Mouse (Mus musculus) testis, postnatal 14 days (tissue): ENCODE data around the gene Zbtb40.
A peak's percentile ranks its signal among the peaks of the same experiment; 100 is the strongest.

ENCODE experiments used
- DNase-seq: peaks from one replicate; pipeline ENCODE4 v3.0.0; 2021; ENCODE audit warnings: low spot score

Zbtb40 gene

DNA sequence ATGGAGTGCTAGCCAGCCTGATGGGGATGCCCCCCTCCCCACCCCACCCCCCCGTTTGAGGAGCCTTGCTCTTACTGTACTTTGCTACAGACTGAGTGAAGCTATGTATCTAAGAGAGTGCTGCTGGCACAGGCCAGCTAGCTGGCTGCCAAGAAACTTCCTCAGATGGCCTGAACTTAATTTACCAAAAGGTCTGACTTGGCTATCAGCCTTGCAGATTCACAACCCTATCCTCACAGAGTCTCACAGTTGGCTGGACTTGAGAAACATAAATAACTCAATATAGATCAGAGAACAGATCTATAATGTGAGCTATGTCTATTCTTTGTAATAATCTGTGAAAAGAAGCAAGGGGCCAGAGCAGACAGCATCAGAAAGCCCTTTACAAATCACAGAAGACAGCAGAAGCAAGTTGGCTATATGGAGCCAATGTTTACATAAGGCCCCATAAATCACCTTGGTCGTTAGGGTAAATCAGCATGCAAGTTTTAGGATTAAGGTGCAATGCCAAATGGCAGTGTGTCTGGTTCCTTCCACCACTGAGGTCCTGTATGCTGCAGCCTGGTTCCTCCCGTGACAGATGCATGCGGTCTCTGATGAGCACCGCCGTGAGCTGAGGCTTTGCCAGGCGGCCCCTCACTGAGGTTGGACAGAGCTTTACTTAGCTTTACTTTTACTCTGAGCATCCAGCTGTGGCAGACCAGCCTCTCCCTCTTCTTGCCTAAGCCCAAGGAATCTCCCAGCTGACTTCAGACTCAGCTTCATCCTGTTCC, 15.3 kb downstream of the Zbtb40 start:
- DNase-seq = no peak

DNA sequence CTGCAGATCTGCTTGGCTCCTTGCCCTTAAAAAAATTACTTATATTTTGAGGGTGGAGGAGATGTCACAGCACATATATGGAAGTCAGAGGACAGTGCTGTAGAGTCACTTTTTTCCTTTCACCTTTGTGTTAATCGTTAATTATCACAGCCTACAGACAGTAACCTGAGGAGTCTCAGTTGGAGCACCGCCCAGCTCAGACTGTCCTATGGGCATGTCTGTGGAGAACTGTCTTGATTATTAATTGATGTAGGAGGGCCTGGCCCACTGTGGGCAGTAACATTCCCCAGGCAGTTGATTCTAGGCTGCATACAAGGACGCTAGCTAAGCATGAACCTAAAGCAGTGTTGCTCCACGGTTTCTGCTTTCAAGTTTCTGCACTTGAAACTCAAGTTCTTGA, 16.1 kb downstream of the Zbtb40 start:
- DNase-seq = no peak

DNA sequence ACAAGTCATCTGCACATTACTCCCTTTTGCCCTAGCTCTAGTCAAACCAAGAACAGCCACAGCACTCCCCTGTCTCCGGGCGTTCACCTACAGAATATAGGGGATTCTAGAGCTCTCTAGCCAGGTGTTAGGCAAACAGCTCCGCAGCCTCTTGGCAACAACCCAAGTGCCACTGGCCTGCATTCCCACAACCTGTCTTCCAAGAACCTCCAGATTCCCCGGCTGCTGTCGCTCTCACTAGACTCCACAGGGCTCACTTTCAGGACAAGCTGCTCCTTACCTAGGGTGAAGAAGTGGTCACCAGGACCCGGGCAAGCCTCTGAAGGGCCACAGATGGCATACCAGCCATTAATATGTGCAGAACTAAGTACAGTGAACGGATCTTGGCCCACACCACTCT, 17.3 kb downstream of the Zbtb40 start:
- DNase-seq = no peak

DNA sequence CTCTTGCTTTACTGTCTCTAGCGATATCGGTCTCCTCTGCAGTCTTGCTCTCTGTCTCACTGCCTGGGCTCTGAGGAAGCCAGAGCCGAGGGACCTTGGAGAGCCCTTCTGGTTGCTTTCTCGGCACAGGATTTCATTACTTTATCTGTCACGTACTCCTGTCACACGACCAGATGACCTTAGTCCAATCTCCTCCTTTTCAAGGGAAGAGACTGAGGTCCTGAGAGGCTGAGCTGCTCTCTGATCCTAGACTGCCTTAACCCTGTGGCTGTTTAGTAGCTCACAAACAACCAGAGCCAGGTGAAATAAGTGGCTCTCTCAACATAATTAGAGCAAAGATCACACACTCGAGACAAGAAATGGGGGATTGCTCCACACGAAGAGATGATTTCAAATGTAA, 19.3 kb downstream of the Zbtb40 start:
- no peak for DNase-seq

DNA sequence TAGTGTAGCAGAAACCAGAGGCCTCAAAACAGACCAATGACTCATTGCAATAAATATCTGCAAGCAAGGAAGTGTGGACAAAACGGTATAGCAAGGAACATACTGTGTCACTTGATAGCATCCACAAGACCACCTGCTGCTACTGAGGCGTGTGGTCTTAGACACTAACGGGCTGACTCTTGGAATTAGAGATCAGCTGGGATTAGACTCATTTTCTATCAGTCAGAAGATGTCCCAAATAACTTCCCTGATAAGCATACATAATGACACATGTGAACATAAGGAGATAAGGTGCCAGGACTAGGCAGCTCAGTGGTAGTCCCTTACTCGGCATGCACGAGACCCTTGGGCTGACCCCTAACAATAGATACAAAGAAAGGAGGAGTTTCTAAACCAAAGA, 21.6 kb downstream of the Zbtb40 start:
- no peak for DNase-seq

DNA sequence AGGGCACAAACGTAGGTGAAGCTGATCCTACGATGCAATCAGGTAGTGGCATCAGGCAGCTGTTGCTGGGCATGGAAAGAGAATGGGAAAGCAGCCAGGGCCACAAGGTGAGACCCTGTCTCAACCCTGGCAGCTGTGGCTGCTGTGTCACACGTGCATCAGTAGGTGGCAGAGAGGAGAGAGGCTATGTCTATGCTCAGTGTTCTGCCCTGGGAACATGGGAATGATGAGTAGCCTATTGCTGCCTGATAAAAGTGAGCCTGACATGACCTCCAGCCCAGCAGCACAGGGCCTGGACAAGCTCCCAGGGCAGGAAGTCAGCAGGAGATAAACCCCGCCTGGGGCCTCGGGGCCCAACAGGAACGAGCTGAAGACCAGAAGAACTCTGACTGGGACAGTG, 23.0 kb downstream of the Zbtb40 start:
- peak; percentile 20 for DNase-seq

DNA sequence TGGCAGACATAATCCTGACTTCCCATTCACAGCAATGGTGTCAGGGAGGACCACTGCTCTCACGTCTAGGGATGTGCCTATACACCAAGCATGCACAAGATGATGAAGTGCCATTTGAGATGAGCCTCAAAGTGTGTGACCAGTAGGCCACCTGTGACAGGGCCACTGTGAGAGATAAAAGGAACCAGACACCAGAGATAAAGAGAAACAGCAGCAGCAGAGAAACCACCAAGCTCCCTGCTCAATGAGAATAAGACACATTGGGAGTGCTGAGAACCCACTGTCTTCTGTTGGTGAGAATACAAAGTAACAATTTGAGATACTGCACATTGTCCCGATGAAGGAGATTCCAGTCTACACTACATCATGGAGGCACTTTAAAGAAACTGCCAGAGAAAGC, 23.5 kb downstream of the Zbtb40 start:
- no peak for DNase-seq

DNA sequence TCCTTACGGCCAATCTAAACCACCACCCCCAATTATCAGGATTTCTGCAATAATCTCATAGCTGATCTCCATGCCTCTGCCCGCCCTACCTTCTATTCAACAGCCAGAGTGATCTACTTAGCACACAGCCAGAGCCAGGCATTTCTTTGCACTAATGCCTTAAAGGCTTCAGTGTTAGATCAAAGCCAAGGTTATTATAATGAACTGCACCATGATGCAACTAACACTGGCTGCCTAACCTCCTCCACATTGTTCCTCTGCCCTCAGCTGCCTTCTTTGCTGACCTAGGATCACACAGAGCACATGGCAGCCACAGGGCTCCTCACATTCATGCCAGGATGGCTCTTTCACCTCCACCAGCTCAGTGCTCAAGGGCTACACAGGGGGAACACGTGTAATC, 28.5 kb downstream of the Zbtb40 start:
- no peak for DNase-seq

DNA sequence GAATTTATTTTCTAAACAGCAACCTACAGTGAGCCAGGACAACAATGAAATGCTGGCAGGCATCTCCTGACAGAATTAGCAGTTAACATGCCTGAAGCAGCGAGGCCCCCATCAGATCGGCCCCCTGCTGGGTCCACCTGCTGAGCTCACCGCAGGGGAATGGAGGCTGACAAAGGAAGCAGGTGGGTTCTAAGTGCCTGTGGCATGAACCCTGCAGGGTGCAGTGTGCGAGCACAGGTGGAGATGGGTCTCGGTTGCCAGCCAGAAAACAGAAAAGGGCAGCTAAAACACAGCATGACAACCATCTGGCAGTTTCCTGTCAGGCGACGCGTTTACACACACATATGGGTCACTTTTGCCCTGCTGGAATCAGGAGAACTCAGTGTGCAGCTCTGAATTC, 32.7 kb downstream of the Zbtb40 start:
- no peak for DNase-seq

DNA sequence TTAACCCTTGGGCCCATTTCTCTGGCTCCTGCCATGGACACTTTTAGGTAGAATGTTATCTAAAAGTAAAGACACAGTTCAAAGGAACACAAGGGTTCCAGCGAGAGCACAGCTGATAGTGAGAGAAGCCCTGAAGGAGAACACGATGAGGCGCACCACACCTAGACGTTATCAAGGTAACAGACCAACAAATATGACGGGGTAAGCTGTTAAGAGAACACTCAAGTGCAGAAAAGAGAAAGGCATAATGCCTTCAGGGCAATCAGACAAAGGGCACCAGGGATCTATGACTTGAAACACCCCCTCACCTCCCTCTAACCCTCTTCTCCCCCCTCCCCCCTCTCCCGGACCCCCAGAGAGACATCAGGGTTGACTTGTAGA, 33.1 kb downstream of the Zbtb40 start:
- no peak for DNase-seq

DNA sequence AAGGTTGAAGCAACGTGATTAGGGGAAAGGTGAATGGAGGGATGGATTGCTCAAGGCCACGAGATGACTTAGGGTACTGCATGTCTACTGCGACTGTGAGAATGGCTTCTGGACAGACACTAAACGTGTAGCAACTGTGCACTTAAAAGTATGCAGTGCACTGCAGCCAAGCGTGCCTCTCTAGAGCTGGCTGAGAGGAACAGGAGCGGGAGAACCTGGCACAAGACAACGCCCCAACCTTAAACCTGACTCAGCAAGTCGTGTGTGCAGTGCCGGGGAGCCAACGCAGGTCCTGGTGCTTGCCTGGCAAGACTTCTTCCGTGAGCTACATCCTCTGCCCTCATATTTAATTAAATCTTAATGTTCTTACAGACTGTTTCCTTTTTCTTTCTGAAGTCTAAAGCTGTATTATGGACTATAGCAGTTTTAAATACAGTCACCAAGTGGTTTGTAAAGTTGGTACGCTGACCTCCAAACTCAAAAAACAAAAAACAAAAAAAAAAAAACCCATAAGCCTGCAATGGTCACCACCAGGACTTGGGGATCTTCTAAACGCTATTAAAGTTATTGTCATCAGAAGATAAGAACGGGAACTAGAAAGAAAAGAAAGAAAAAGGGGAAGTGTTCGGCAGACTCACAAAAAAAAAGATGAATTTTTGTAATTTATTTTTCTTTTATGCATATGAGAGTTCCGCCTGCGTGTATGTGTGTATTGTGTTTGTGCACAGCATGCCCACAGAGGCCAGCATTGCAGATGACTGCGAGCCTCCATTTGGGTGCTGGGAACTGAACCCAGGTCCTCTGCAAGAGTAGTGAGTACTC, 33.7 kb downstream of the Zbtb40 start:
- no peak for DNase-seq

DNA sequence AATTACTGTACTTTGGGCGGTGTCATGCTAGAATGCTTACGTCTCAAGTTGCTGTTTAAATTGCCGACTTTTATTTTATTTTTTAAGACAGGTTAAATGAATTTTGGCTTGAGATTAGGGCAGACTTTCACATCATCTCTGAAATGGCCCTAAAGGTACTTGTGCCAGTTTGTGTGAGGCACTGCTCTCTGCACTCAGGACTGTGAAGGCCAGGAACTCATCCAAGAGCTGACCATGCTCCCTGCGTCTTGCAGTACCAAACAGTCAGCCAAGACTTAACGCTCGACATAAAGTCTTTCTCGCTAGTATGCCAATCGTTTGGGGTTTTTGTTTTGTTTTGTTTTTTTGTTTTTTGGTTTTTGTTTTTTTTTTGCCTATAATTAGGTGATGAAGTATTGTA, 34.5 kb downstream of the Zbtb40 start:
- DNase-seq = no peak

DNA sequence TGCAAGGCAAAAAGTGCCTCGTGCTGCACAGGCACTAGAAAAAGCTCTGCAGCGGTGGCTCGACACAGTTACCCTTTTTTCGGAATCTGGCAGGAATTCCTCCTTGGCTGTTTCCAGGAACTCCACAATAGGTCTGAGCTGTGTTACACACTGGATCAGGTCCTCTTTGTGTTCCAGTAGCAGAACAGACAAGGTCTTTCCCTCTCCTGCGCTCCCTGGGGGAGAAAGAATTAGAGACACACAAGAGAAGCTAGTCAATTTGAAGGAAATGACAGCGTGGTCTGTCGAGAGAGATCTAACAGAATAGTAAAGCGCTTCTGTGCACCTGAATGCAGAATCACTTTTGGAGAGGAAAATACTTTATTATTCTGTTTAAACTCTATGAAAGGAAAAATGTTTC, 41.6 kb downstream of the Zbtb40 start:
- DNase-seq = no peak

DNA sequence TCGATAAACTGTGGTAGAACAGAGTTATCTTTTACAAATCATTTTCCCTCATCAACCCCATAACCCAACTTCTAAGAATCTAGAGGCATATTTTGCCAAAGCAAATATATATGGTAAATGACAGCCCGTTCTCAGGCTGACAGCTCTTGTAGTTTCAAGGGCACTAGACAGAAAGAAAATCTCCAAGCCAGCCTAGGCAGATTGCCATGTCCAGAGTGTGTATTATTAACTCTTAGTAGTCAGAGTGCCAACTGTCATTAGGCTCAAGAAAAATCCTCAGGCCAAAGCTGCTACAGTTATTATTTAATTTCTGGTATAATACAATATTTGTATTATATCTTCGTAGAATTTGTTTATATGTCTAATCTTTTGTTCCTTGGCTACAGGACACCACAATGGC, 46.8 kb downstream of the Zbtb40 start:
- no peak for DNase-seq

DNA sequence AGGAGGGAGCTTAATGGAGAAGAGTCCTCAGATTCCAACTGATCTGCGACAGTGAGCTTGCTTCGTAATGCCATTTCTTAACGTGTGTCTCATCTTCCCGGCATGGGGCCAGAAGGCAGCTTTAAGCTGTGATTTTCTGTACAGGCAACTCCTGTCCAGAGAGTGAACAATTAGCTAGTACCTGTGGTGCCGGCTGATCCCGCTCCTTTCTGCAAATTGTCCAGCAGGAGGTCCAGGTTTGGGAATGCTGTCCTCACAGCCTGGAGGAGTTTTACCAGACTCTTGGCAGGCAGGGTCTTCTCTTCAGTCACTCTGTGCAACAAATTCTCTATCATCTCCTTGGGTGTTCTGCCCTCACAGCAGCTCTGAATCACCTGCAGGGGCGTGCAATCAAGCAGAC, 47.6 kb downstream of the Zbtb40 start:
- DNase-seq = no peak

DNA sequence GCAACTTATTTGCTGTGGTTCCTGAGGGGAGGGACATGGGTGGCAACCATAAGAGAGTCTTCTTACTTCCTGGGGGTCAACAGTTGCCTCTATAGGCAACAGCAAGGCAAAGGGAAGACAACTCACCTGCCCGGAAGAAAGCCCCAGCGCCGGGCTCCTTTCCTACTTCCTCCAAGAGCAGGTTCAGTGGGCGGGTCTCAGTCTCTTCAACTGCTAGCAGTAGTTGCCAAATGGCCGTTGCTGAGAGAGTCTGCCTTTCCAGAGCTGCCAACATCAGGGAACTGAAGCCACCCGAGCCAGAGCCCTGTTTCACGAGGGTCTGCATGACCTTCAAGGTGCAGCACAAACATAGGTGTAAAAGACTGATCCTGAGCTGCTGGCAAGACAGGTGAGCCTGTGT, 50.2 kb downstream of the Zbtb40 start:
- DNase-seq = no peak

DNA sequence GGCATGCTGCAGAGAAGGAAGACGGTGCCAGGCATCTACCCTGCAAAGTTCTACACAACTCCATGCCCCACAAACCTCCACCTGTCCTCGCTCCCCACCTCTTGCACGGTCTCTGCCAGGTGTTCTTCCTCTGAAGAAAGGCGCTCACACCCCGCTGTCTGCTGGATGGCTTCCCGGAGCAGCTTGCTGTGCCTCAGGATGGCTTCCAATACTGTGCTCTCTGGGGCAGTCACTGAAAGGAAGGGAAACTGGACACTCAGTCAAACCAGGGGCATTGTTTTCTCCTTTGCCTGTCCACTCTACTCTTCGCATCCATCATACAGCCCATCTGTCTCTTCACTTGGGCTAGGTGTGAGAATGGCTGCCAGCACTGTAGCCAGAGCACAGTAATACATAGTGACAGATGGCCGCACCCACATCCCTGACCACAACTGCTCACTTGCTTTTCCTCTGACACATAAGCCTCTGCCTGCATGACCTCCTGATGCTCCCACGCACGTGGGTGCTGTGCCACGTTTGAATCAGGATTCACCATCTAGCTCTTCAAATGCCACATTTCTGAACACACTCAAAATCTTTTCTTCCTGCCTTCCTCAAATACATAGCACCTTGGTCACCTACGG, 50.8 kb downstream of the Zbtb40 start:
- no peak for DNase-seq

DNA sequence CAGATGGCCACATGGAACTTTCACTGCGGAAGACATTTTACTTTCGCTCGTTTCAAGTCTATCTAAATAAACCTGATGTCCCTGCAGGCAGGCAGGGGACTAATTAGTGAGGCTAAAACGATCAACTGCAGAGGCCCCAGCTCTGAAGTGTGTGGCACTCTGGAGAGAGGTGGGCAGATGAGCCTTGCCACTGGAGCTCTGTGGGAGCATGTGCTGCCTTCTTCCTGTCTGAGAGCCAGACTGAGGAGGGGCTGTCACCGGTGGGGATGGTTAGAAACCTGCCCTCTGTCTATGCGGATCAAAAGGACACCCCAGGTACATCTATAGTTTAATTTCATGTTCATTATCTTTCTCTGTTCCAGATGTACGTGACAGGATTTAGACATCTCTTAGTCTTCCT, 51.7 kb downstream of the Zbtb40 start:
- no peak for DNase-seq

DNA sequence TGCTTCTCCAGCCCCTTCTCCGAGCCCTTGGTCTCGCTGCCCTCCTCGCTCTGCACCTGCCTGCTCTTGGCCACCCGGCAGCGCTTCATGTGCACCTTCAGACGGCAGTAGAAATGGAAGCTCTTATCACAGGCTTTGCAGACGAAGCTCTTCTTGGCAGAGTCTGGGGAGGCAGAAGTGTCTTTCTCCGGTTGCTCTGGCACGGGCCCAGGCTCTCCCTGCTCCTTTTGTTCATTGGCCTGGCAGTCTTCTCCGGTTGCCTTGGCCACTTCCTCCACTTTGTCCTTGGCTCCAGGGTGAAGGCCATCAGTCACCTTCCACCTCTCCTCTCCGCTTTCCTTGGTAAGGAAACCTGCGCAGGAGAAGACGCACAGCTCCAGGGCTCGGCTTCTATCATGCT, 53.2 kb downstream of the Zbtb40 start:
- DNase-seq = peak; percentile 72

DNA sequence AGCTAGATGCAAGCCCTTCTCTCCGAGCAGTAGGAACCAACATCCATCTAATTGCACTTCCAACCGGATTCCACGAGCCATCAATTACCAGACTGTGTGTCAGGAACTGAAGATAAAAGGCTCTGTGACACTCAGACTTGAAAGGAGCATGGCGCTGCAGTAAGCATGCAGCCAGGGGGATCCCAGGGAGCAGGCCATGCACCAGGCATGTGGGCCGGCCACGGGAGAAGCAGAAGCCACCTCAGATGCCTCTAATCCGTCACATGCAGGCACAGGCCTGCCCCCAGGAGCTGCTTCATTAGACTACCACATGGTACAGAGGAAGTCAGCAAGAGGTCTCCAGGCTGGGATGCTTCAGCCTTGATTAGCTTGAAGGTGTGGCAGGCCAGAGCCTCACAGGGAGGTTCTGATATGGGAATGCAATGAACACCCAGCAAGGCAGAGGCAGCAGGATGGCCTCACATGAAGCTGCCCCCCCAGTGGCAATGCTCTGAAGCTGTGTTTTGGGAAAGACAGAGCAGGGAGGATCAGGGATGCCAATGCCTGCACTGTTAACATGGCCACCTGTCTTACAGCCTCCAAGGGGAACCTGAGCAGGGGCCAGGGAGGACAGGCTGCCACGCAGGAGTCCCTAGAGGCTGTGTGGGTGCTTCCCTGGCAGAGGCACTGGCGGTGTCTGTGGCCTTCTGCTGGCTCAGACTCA, 66.5 kb downstream of the Zbtb40 start:
- no peak for DNase-seq

DNA sequence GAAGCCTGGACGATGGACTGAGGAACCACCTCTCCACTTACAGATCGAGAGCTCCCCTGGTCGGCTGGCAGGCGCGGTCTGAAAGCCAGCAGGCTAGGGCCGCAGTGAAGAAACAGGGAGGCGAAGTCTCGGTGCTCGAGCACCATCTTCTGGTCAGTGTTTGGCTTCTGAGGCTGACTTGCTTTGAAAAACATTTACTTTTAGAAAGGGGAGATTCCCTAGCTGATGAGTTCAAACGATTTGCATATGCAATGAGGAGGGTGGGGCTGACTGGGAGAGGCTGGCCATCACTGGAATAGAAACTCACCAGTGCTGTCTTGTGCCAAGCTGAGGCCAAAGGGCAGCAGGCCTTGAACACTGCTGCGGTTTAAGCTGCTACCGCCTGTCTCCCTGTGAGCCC, 67.3 kb downstream of the Zbtb40 start:
- DNase-seq = peak; percentile 19

DNA sequence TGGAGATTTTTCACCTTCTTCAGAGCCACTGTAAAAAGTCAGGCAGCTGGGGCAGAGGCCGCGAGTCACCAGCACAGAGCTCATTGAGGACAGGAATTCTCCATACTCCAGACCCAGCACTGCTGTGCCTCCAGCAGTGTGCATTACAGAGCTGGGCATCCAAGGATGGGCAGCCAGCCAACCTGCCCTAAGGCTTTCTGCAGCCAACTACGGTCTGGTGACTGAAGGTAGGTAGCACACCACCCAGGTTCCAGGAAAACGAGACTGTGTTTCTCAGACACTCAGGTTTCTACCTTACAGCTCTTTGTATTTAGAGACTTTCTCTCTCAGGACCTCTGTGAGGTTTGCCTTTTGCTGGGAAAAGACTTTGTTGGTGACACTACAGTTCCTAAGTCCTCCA, 67.7 kb downstream of the Zbtb40 start:
- no peak for DNase-seq

DNA sequence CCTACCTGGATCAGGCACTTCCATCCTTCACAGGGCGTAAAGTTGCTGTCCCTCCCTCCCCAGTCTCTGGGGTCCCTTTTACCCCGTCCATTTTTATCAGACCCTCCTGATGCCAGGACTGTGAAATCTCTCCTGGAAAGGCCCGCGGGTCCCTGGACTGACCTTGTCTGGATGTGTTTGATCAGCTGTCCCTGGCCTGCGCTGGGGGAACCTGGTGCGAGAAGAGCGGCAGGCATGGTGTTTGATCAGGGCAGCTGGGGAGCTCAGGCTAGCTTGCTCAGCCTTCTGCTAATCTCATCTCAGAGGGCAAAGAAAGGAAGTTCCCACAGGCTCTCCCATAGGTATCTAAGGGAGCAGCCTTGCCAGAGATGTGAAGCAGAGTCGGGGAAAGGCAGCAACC, 71.4 kb downstream of the Zbtb40 start:
- DNase-seq = no peak
